Mouse (Mus musculus): ENCODE results near the gene Plvap. TPM values are rescaled to one million over a fixed set of nuclear protein-coding genes. Genes with fewer than 3 reads are reported as not detected.

Plvap gene
- polyA plus RNA-seq, 1 experiment from 2014 or later: 265 TPM

GRCm38 (mm10) chr8:71485142-71486135 lies 26.1 kb downstream of the Plvap start, which contains the start of gene Ano8:
Gene Ano8 (minus strand): TSS chr8:71485963.
- WGBS: 4% methylated on average over 48 of the region's 58 CpGs
- no peak for TF ChIP-seq CTCF (IDR thresholded peaks at IDR 0.05)
- no peak for TF ChIP-seq EP300 (IDR thresholded peaks at IDR 0.05)
- H3K9ac ChIP-seq (replicated peaks; ENCODE audit: low read depth): peak within 1 kb of the TSS; percentile 45
- DNase-seq (ENCODE audit: low spot score) (peak; percentile 95), ATAC-seq (peak; percentile 72)
- no peaks in the 10 kb centered on the region for H3K9me3 ChIP-seq (ENCODE audit: low read length)
- peaks cover 13% of the 10 kb centered on the region for H3K4me1 ChIP-seq (ENCODE audit: insufficient read depth, low read depth, low read length)
- H3K27me3 ChIP-seq (replicated peaks; ENCODE audit: insufficient read depth, low read length): no peaks in the 10 kb centered on the region
- peak within 1 kb of the TSS; percentile 40; the same call in 1 of the 2 replicates for H3K27ac ChIP-seq (ENCODE audit: low read length)
- H3K36me3 ChIP-seq (ENCODE audit: insufficient read depth, low read length): 0 out of 2 replicates have a peak, but pooled peaks cover 3% of the 10 kb centered on the region
- H3K4me2 ChIP-seq (replicated peaks; ENCODE audit: low read depth, low read length): peak within 1 kb of the TSS; percentile 90
- H3K4me3 ChIP-seq (ENCODE audit: low read depth, low read length): peak within 1 kb of the TSS; percentile 54

DNA sequence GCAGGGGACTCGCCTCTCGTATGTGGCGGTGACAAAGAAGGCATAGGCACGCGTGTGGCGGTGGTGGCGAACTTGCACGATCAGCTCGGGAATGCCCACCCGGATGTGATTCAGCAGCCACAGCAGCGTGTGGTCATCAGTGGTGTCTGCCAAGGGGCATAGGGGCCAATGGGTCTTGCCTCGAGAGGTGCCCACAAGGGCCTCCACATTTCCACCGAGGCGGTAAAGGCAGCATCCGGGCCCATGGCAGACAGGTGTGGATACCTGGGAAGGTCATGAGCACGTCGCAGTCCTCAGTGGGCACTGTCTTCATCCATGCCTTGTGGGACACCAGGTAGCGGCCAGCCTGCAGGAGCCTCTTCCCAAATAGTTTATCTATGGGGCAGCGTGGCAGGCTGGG lies 26.8 kb downstream of the Plvap start:
- Histone ChIP-seq H3K4me2 (replicated peaks; ENCODE audit: low read depth, low read length) (no peak overlapping the region), H3K9ac (replicated peaks; ENCODE audit: low read depth) (no peak overlapping the region), H3K4me3 (ENCODE audit: low read depth, low read length) (no peak overlapping the region), H3K9me3 (ENCODE audit: low read length) (no peaks in the 10 kb centered on the region), H3K27ac (ENCODE audit: low read length) (no peak overlapping the region), H3K27me3 (replicated peaks; ENCODE audit: insufficient read depth, low read length) (no peaks in the 10 kb centered on the region), H3K36me3 (ENCODE audit: insufficient read depth, low read length) (0 out of 2 replicates have a peak, but pooled peaks cover 3% of the 10 kb centered on the region), H3K4me1 (ENCODE audit: insufficient read depth, low read depth, low read length) (peaks cover 13% of the 10 kb centered on the region)
- TF ChIP-seq CTCF (IDR thresholded peaks at IDR 0.05) (no peak), EP300 (IDR thresholded peaks at IDR 0.05) (no peak)
- 93% methylated on average over 19 of the region's 19 CpGs for WGBS
- no peak for ATAC-seq
- DNase-seq (ENCODE audit: low spot score): no peak

DNA sequence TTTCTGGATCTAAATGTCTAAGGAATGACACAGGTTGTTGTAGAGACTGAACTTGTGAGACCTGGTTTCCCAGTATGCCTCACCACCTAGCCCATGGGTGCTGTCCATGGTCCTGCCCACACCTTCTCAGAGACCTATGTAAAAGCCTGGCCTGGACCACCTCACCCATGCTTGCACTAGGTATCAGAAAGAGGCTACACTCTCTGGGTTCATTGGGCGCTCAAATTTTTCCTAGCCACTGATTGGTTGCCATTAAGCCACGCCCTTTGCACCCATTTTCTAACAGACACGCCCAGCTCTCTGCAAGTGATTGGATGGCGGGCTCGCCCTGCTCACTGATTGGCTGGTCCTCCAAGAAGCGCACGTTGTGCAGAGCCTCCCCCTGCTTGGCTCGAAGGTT lies 27.6 kb downstream of the Plvap start:
- no peak overlapping the region for H3K27ac ChIP-seq (ENCODE audit: low read length)
- H3K36me3 ChIP-seq (ENCODE audit: insufficient read depth, low read length): 0 out of 2 replicates have a peak, but pooled peaks cover 3% of the 10 kb centered on the region
- TF ChIP-seq EP300 (IDR thresholded peaks at IDR 0.05) (no peak), CTCF (IDR thresholded peaks at IDR 0.05) (no peak)
- 59% methylated on average over 8 of the region's 8 CpGs for WGBS
- DNase-seq (ENCODE audit: low spot score): peak; percentile 58
- ATAC-seq: no peak
- no peaks in the 10 kb centered on the region for H3K27me3 ChIP-seq (replicated peaks; ENCODE audit: insufficient read depth, low read length)
- H3K4me1 ChIP-seq (ENCODE audit: insufficient read depth, low read depth, low read length): peaks cover 6% of the 10 kb centered on the region
- H3K4me3 ChIP-seq (ENCODE audit: low read depth, low read length): no peak overlapping the region
- no peak overlapping the region for H3K9ac ChIP-seq (replicated peaks; ENCODE audit: low read depth)
- H3K9me3 ChIP-seq (ENCODE audit: low read length): no peaks in the 10 kb centered on the region
- H3K4me2 ChIP-seq (replicated peaks; ENCODE audit: low read depth, low read length): no peak overlapping the region

DNA sequence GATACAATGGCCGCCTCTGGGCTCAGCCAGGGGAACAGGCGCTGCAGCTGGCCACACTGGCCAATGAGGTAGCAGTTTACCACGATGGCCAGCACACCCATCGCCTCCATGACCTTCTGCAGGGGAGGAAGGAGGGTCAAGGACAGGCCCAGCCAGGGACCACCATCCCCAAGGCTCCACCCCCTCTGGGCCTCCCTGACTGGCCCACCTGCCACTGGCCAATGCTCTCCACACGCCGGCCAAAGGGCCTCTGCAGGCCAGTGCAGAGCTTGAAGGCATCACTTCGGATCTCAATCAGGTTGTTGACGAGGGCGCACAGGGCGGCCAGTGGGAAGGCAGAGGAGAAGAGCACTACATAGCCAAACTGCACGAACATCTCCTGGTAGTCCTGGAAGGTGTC lies 32.6 kb downstream of the Plvap start:
- DNase-seq (ENCODE audit: low spot score): no peak
- 90% methylated on average over 11 of the region's 11 CpGs for WGBS
- H3K4me3 ChIP-seq (ENCODE audit: low read depth, low read length): no peak overlapping the region
- no peak overlapping the region for H3K9ac ChIP-seq (replicated peaks; ENCODE audit: low read depth)
- no peak overlapping the region for H3K27ac ChIP-seq (ENCODE audit: low read length)
- TF ChIP-seq CTCF (IDR thresholded peaks at IDR 0.05) (no peak), EP300 (IDR thresholded peaks at IDR 0.05) (no peak)
- no peaks in the 10 kb centered on the region for H3K9me3 ChIP-seq (ENCODE audit: low read length)
- no peak for ATAC-seq
- peaks cover 6% of the 10 kb centered on the region; the same call in 1 of the 2 replicates for H3K4me1 ChIP-seq (ENCODE audit: insufficient read depth, low read depth, low read length)
- no peak overlapping the region for H3K4me2 ChIP-seq (replicated peaks; ENCODE audit: low read depth, low read length)
- no peaks in the 10 kb centered on the region for H3K27me3 ChIP-seq (replicated peaks; ENCODE audit: insufficient read depth, low read length)
- H3K36me3 ChIP-seq (ENCODE audit: insufficient read depth, low read length): 0 out of 2 replicates have a peak, but pooled peaks cover 3% of the 10 kb centered on the region

DNA sequence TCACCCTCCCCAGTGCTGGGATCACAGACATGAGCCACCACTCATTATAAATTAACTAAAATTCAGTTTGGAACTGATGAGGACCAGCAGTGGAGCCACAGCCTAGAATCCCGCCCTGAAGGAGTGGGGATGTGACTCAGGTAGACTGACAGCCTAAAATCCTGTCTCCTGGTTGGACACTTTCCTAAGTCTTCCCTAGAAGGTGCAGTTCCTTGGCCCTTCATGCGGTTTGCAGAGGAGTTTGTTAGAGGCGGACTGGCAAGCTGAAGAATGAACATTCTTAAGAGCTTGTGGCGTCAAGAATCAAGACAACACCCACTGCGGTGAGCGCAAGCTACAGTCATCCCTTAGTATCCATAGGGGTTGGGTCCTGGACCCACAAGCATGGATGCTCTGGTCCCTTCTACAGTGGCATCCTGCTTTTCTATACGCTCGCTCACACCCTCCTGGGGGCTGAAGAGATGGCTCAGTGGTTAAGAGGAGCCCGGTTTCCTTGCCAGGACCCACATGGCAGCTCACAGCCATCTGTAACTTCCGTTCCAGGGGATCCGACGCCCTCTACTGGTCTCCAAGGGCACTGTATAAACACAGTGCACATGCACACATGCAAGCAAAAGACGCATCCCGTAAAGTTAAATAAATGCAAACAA lies 34.2 kb downstream of the Plvap start:
- Histone ChIP-seq H3K27me3 (replicated peaks; ENCODE audit: insufficient read depth, low read length) (no peaks in the 10 kb centered on the region), H3K36me3 (ENCODE audit: insufficient read depth, low read length) (0 out of 2 replicates have a peak, but pooled peaks cover 12% of the 10 kb centered on the region), H3K9me3 (ENCODE audit: low read length) (no peaks in the 10 kb centered on the region), H3K4me3 (ENCODE audit: low read depth, low read length) (no peak overlapping the region), H3K4me1 (ENCODE audit: insufficient read depth, low read depth, low read length) (peaks cover 6% of the 10 kb centered on the region; the same call in 1 of the 2 replicates), H3K9ac (replicated peaks; ENCODE audit: low read depth) (no peak overlapping the region), H3K27ac (ENCODE audit: low read length) (no peak overlapping the region), H3K4me2 (replicated peaks; ENCODE audit: low read depth, low read length) (no peak overlapping the region; the same call in 1 of the 2 replicates)
- DNase-seq (ENCODE audit: low spot score) (peak; percentile 38), ATAC-seq (no peak)
- TF ChIP-seq CTCF (IDR thresholded peaks at IDR 0.05): peak; percentile 67
- no peak for TF ChIP-seq EP300 (IDR thresholded peaks at IDR 0.05)
- 58% methylated on average over 14 of the region's 14 CpGs for WGBS

All from lung, postnatal 0 days (tissue).